Mouse (Mus musculus) right cerebral cortex, postnatal 25 days (tissue): ENCODE measurements around the gene Rhoh.

ENCODE experiments used
- DNase-seq: peaks from one replicate; pipeline ENCODE4 v3.0.0; 2022

Rhoh gene

GRCm38 (mm10) chr5:65860281-65861000, 572 bp upstream of the Rhoh start:
- peak; percentile 5 for DNase-seq

GRCm38 (mm10) chr5:65862217-65862927, 1.4 kb downstream of the Rhoh start:
- DNase-seq = no peak

GRCm38 (mm10) chr5:65863349-65863749, 2.3 kb downstream of the Rhoh start:
- DNase-seq = peak; percentile 8

GRCm38 (mm10) chr5:65864486-65864885, 3.5 kb downstream of the Rhoh start:
- DNase-seq = no peak

- DNase-seq = no peak
Measured at GRCm38 (mm10) chr5:65864946-65865345, 3.9 kb downstream of the Rhoh start.

- no peak for DNase-seq
Measured at GRCm38 (mm10) chr5:65866591-65866990, 5.6 kb downstream of the Rhoh start.

- no peak for DNase-seq
Measured at GRCm38 (mm10) chr5:65867380-65868116, 6.5 kb downstream of the Rhoh start.

GRCm38 (mm10) chr5:65868419-65868818, 7.4 kb downstream of the Rhoh start:
- no peak for DNase-seq

GRCm38 (mm10) chr5:65869660-65870059, 8.6 kb downstream of the Rhoh start:
- no peak for DNase-seq

- no peak for DNase-seq
Measured at GRCm38 (mm10) chr5:65871276-65871875, 10.4 kb downstream of the Rhoh start.

GRCm38 (mm10) chr5:65873212-65873611, 12.2 kb downstream of the Rhoh start:
- no peak for DNase-seq

GRCm38 (mm10) chr5:65875269-65875668, 14.3 kb downstream of the Rhoh start:
- no peak for DNase-seq

- no peak for DNase-seq
Measured at GRCm38 (mm10) chr5:65878367-65878766, 17.4 kb downstream of the Rhoh start.

- DNase-seq = no peak
Measured at GRCm38 (mm10) chr5:65881254-65881653, 20.2 kb downstream of the Rhoh start.

GRCm38 (mm10) chr5:65882476-65883205, 21.6 kb downstream of the Rhoh start:
- no peak for DNase-seq

- no peak for DNase-seq
Measured at GRCm38 (mm10) chr5:65883355-65883754, 22.3 kb downstream of the Rhoh start.

GRCm38 (mm10) chr5:65885699-65886443, 24.9 kb downstream of the Rhoh start:
- DNase-seq = no peak

GRCm38 (mm10) chr5:65888102-65888501, 27.1 kb downstream of the Rhoh start:
- DNase-seq = no peak

- DNase-seq = no peak
Measured at GRCm38 (mm10) chr5:65888998-65889397, 28.0 kb downstream of the Rhoh start.

- no peak for DNase-seq
Measured at GRCm38 (mm10) chr5:65891251-65891826, 30.3 kb downstream of the Rhoh start.

- no peak for DNase-seq
Measured at GRCm38 (mm10) chr5:65895121-65895692, 34.2 kb downstream of the Rhoh start.
